Mouse (Mus musculus) lung, embryonic 14.5 days (tissue): ENCODE measurements around the gene Ybx3. TPM values are rescaled to one million over a fixed set of nuclear protein-coding genes. Genes with fewer than 3 reads are reported as not detected.
A peak's percentile ranks its signal among the peaks of the same experiment; 100 is the strongest.

Experiments used
- ATAC-seq: fragments of 200-750 bp; cut with Nextera tagmentation; 2 replicates; pipeline ENCODE4 v1.8.0; 2017; ENCODE audit warnings: mild to moderate bottlenecking, moderate TSS enrichment, moderate library complexity; ENCODE audit not compliant: insufficient read depth
- DNase-seq: peaks from one replicate; pipeline ENCODE4 v3.0.0-alpha.2; 2015
- H3K27ac ChIP-seq: fragments of 300-500 bp; sonication (generic); 2 replicates; pipeline ENCODE4 v1.5.1; 2014; ENCODE audit warnings: low read depth, mild to moderate bottlenecking, moderate library complexity
- H3K27me3 ChIP-seq: fragments of 300-500 bp; sonication (generic); 2 replicates; pipeline ENCODE4 v1.6.1; 2014; ENCODE audit warnings: low read length, control low read depth; ENCODE audit not compliant: insufficient read depth
- H3K36me3 ChIP-seq: fragments of 300-500 bp; sonication (generic); 2 replicates; pipeline ENCODE4 v1.6.1; 2014; ENCODE audit warnings: control low read depth; ENCODE audit not compliant: insufficient read depth
- H3K4me1 ChIP-seq: fragments of 300-500 bp; sonication (generic); 2 replicates; pipeline ENCODE4 v1.6.1; 2014; ENCODE audit warnings: antibody characterized with exemption, control low read depth; ENCODE audit not compliant: insufficient read depth
- H3K4me2 ChIP-seq: fragments of 300-500 bp; sonication (generic); 2 replicates; pipeline ENCODE4 v1.6.1; 2014; ENCODE audit warnings: mild to moderate bottlenecking
- H3K4me3 ChIP-seq: fragments of 300-500 bp; sonication (generic); 2 replicates; pipeline ENCODE4 v1.5.1; 2014; ENCODE audit warnings: low read depth, low read length
- H3K9ac ChIP-seq: fragments of 300-500 bp; sonication (generic); 2 replicates; pipeline ENCODE4 v1.6.1; 2014
- H3K9me3 ChIP-seq: fragments of 300-500 bp; sonication (generic); 2 replicates; pipeline ENCODE4 v1.6.1; 2016; ENCODE audit warnings: low read depth, low read length, control low read depth
- CTCF ChIP-seq: IDR thresholded peaks from 2 replicates; pipeline ENCODE4 v1.5.1; 2016; ENCODE audit warnings: antibody characterized with exemption, low read depth
- WGBS: fragments of 180-500 bp; shearing (Covaris S2); extraction: QIAGEN DNeasy Blood & Tissue Kit; methylation state at CpG from one replicate; pipeline ENCODE4 v1.1.7; 2014; 5-methylcytosine and 5-hydroxymethylcytosine counted together
- polyA plus RNA-seq: library from polyadenylated mRNA; unstranded; fragments of >200 nt; fragmentation: Nextera tagmentation; extraction: Ambion mirVana; gene quantifications from 2 replicates; pipeline ENCODE4 v1.2.1, GENCODE M21; 2014

Gene Ybx3
- polyA plus RNA-seq, 1 experiment from 2014 or later, result 65.1 TPM

GRCm38 (mm10) chr6:131383713-131384330, 4.5 kb downstream of the Ybx3 start:
- no peaks in the 10 kb centered on the region for H3K27me3 ChIP-seq
- no peak overlapping the region for H3K4me3 ChIP-seq
- TF ChIP-seq CTCF, result no peak
- 0 out of 2 replicates have a peak, but pooled peaks cover 4% of the 10 kb centered on the region for H3K4me1 ChIP-seq
- ATAC-seq (no peak), DNase-seq (peak; percentile 22)
- H3K27ac ChIP-seq, result no peak overlapping the region
- peaks cover 26% of the 10 kb centered on the region for H3K36me3 ChIP-seq
- H3K4me2 ChIP-seq, result no peak overlapping the region
- no peaks in the 10 kb centered on the region for H3K9me3 ChIP-seq
- no peak overlapping the region for H3K9ac ChIP-seq
- WGBS, result 36% methylated on average over 6 of the region's 6 CpGs

GRCm38 (mm10) chr6:131382984-131383337, 5.3 kb downstream of the Ybx3 start:
- Histone ChIP-seq H3K9ac (no peak overlapping the region), H3K27ac (no peak overlapping the region), H3K27me3 (no peaks in the 10 kb centered on the region), H3K4me2 (no peak overlapping the region), H3K36me3 (peaks cover 35% of the 10 kb centered on the region), H3K9me3 (no peaks in the 10 kb centered on the region), H3K4me1 (0 out of 2 replicates have a peak, but pooled peaks cover 4% of the 10 kb centered on the region), H3K4me3 (no peak overlapping the region)
- DNase-seq (peak; percentile 61), ATAC-seq (no peak)
- WGBS, result 36% methylated on average over 3 of the region's 3 CpGs
- no peak for TF ChIP-seq CTCF

- peak; percentile 42; the same call in 1 of the 2 replicates for ATAC-seq
- Histone ChIP-seq H3K4me2 (no peak overlapping the region), H3K9me3 (no peaks in the 10 kb centered on the region), H3K9ac (no peak overlapping the region), H3K27ac (no peak overlapping the region), H3K4me3 (no peak overlapping the region), H3K27me3 (no peaks in the 10 kb centered on the region), H3K4me1 (0 out of 2 replicates have a peak, but pooled peaks cover 4% of the 10 kb centered on the region), H3K36me3 (peaks cover 40% of the 10 kb centered on the region)
- TF ChIP-seq CTCF, result peak; percentile 18; the same call in 1 of the 2 replicates
- peak; percentile 25 for DNase-seq
- 51% methylated on average over 14 of the region's 14 CpGs for WGBS
These were observed 5.9 kb downstream of the Ybx3 start for GRCm38 (mm10) chr6:131382232-131382983.

GRCm38 (mm10) chr6:131378858-131379428, 9.3 kb downstream of the Ybx3 start:
- Histone ChIP-seq H3K36me3 (peaks cover 71% of the 10 kb centered on the region), H3K27me3 (no peaks in the 10 kb centered on the region), H3K4me2 (no peak overlapping the region), H3K27ac (no peak overlapping the region), H3K4me1 (no peaks in the 10 kb centered on the region), H3K9ac (no peak overlapping the region), H3K4me3 (no peak overlapping the region), H3K9me3 (no peaks in the 10 kb centered on the region)
- 89% methylated on average over 18 of the region's 18 CpGs for WGBS
- no peak for ATAC-seq
- no peak for DNase-seq
- no peak for TF ChIP-seq CTCF

GRCm38 (mm10) chr6:131377378-131377777, 10.9 kb downstream of the Ybx3 start:
- Histone ChIP-seq H3K4me3 (no peak overlapping the region), H3K9ac (no peak overlapping the region), H3K4me1 (no peaks in the 10 kb centered on the region), H3K27ac (no peak overlapping the region), H3K4me2 (no peak overlapping the region), H3K9me3 (no peaks in the 10 kb centered on the region), H3K27me3 (no peaks in the 10 kb centered on the region), H3K36me3 (peaks cover 80% of the 10 kb centered on the region)
- no peak for TF ChIP-seq CTCF
- WGBS, result 94% methylated on average over 5 of the region's 5 CpGs
- ATAC-seq (no peak), DNase-seq (no peak)

- Histone ChIP-seq H3K9ac (no peak overlapping the region), H3K4me3 (no peak overlapping the region), H3K27me3 (no peaks in the 10 kb centered on the region), H3K36me3 (peaks cover 79% of the 10 kb centered on the region), H3K4me2 (no peak overlapping the region), H3K4me1 (no peaks in the 10 kb centered on the region), H3K27ac (no peak overlapping the region), H3K9me3 (no peaks in the 10 kb centered on the region)
- no peak for TF ChIP-seq CTCF
- no peak for ATAC-seq
- no peak for DNase-seq
- 82% methylated on average over 13 of the region's 13 CpGs for WGBS
These were observed 13.5 kb downstream of the Ybx3 start for GRCm38 (mm10) chr6:131374594-131375340.
